Mouse (Mus musculus) liver, adult 2 months (tissue): ENCODE measurements around the gene Clpsl2.

Experiments
- CTCF ChIP-seq: fragments of 200-500 bp; IDR thresholded peaks from 2 replicates; pipeline ENCODE4 v1.5.1; 2011; ENCODE audit warnings: low read depth, low read length, control low read depth
- POLR2A ChIP-seq: fragments of 200-500 bp; IDR thresholded peaks from 2 replicates; pipeline ENCODE4 v1.6.1; 2011; ENCODE audit warnings: low read length, control low read depth; ENCODE audit not compliant: insufficient read depth; ENCODE audit errors: extremely low read depth

GRCm38 (mm10) chr17:28588591-28588990 is 39.4 kb downstream of the Clpsl2 start:
- no peak for TF ChIP-seq CTCF
- TF ChIP-seq POLR2A = no peak
